Mouse (Mus musculus) ES-E14 (cell line): Measurements from ENCODE around the gene Sbsn. TPM values are rescaled to one million over a fixed set of nuclear protein-coding genes. Genes with fewer than 3 reads are reported as not detected.

Experiments
- DNase-seq: peaks from one replicate; pipeline ENCODE4 v3.0.0-alpha.2; 2013; ENCODE audit warnings: low read depth, low spot score
- H3K27ac ChIP-seq: 2 replicates; pipeline ENCODE4 v1.5.1; 2012; ENCODE audit warnings: low read depth, mild to moderate bottlenecking, low read length, moderate library complexity, mixed read lengths; ENCODE audit not compliant: poor library complexity, insufficient read depth, severe bottlenecking
- H3K36me3 ChIP-seq: 2 replicates; pipeline ENCODE4 v1.6.1; 2012; ENCODE audit warnings: mild to moderate bottlenecking, low read length, moderate library complexity, mixed read lengths; ENCODE audit not compliant: control insufficient read depth, poor library complexity, insufficient read depth, severe bottlenecking
- H3K4me1 ChIP-seq, 2 experiments: fragments of 150-350 bp in 1 of 2; sonication (generic) in 1 of 2; 2 replicates each; pipeline ENCODE4 v1.6.1; 2012; ENCODE audit warnings: low read length in 2 of 2, mild to moderate bottlenecking in 1 of 2, mixed read lengths in 1 of 2; ENCODE audit not compliant: control insufficient read depth in 2 of 2, insufficient read depth in 2 of 2, poor library complexity in 1 of 2
- H3K4me3 ChIP-seq, 2 experiments: fragments of 150-350 bp in 1 of 2; sonication (generic) in 1 of 2; 2 replicates each; pipeline ENCODE4 v1.5.1; 2012; ENCODE audit warnings: low read length in 2 of 2, low read depth in 1 of 2, mild to moderate bottlenecking in 1 of 2, mixed read lengths in 1 of 2; ENCODE audit not compliant: insufficient read depth in 1 of 2, poor library complexity in 1 of 2, severe bottlenecking in 1 of 2
- H3K9ac ChIP-seq: 2 replicates; pipeline ENCODE4 v1.6.1; 2012; ENCODE audit warnings: low read depth, mild to moderate bottlenecking, low read length, mixed read lengths; ENCODE audit not compliant: poor library complexity, insufficient read depth, severe bottlenecking
- H3K9me3 ChIP-seq: fragments of 150-350 bp; sonication (generic); 2 replicates; pipeline ENCODE4 v1.6.1; 2012; ENCODE audit warnings: low read depth, mild to moderate bottlenecking, low read length; ENCODE audit not compliant: control insufficient read depth, insufficient read depth
- CHD2 ChIP-seq: IDR thresholded peaks from 2 replicates; pipeline ENCODE4 v1.6.1; 2014; ENCODE audit warnings: mild to moderate bottlenecking, low read depth, low read length, inconsistent platforms
- HCFC1 ChIP-seq: IDR thresholded peaks from 2 replicates; pipeline ENCODE4 v1.6.1; 2012; ENCODE audit warnings: low read length, inconsistent platforms, borderline replicate concordance; ENCODE audit not compliant: insufficient read depth
- MAFK ChIP-seq: IDR thresholded peaks from 2 replicates; pipeline ENCODE4 v1.6.1; 2014; ENCODE audit warnings: mild to moderate bottlenecking, low read depth, low read length, inconsistent platforms; ENCODE audit not compliant: insufficient read depth
- ZC3H11A ChIP-seq: IDR thresholded peaks from 2 replicates; pipeline ENCODE4 v1.6.1; 2012; ENCODE audit warnings: low read depth, mild to moderate bottlenecking, inconsistent platforms, low read length, borderline replicate concordance
- ZNF384 ChIP-seq: IDR thresholded peaks from 2 replicates; pipeline ENCODE4 v1.6.1; 2012; ENCODE audit warnings: low read depth, low read length, inconsistent platforms
- in situ Hi-C, 2 experiments: fragments of 600-800 bp; cut with MboI; formaldehyde crosslinking; loops; one replicate each; pipeline ENCODE4 v1.15.1; 2025; ENCODE audit warnings: low sequenced_read_pairs in 2 of 2, inconsistent platforms in 1 of 2; ENCODE audit not compliant: unreplicated experiment in 2 of 2
- total RNA-seq: library from RNA; depleted of rRNA; stranded (reverse); fragments of 300-350 nt; gene quantifications from 2 replicates; pipeline ENCODE4 v1.2.3, GENCODE M21; 2012

Sbsn gene
- total RNA-seq, 1 experiment = 20.8 TPM

- Histone ChIP-seq H3K9me3 (no peaks in the 10 kb centered on the region), H3K36me3 (no peaks in the 10 kb centered on the region), H3K27ac (no peak overlapping the region), H3K9ac (no peak overlapping the region), H3K4me3 (no peak overlapping the region), H3K4me1 (peaks cover 0 to 18% of the 10 kb centered on the region in 2 experiments; a peak in 2 of 4 replicates)
- no peak for TF ChIP-seq HCFC1
- no peak for TF ChIP-seq ZC3H11A
- TF ChIP-seq CHD2 = no peak
- no peak for TF ChIP-seq ZNF384
- no peak for TF ChIP-seq MAFK
- in situ Hi-C loops = no loop called here
- no peak for DNase-seq
Measured at GRCm38 (mm10) chr7:30785721-30786546, 34.7 kb downstream of the Sbsn start.

GRCm38 (mm10) chr7:30787377-30788022, 36.2 kb downstream of the Sbsn start, which contains the start of gene Krtdap:
TSS of gene Krtdap (plus strand) at chr7:30787896.
- no peak for DNase-seq
- Histone ChIP-seq H3K4me1 (peaks cover 2 to 20% of the 10 kb centered on the region in 2 experiments; a peak in 3 of 4 replicates), H3K9ac (no peak within 1 kb of the TSS), H3K9me3 (no peaks in the 10 kb centered on the region), H3K4me3 (no peak within 1 kb of the TSS), H3K27ac (no peak within 1 kb of the TSS), H3K36me3 (no peaks in the 10 kb centered on the region)
- in situ Hi-C loops = no loop called here
- TF ChIP-seq HCFC1 = no peak
- TF ChIP-seq CHD2 = no peak
- no peak for TF ChIP-seq ZC3H11A
- TF ChIP-seq ZNF384 = no peak
- no peak for TF ChIP-seq MAFK

- no peak overlapping the region for H3K4me3 ChIP-seq
- no peak for TF ChIP-seq CHD2
- TF ChIP-seq MAFK = no peak
- no peak for TF ChIP-seq HCFC1
- no peak for TF ChIP-seq ZNF384
- TF ChIP-seq ZC3H11A = no peak
- no peaks in the 10 kb centered on the region for H3K36me3 ChIP-seq
- H3K4me1 ChIP-seq = peaks cover 2 to 21% of the 10 kb centered on the region in 2 experiments; a peak in 3 of 4 replicates
- H3K27ac ChIP-seq = no peak overlapping the region
- in situ Hi-C loops = no loop called here
- no peak overlapping the region for H3K9ac ChIP-seq
- no peaks in the 10 kb centered on the region for H3K9me3 ChIP-seq
- DNase-seq = no peak
Measured at GRCm38 (mm10) chr7:30790141-30790540, 38.9 kb downstream of the Sbsn start.

- Histone ChIP-seq H3K36me3 (no peaks in the 10 kb centered on the region), H3K4me3 (peak overlapping the region in 1 of 2 experiments; percentile 57; a peak in 2 of 4 replicates), H3K9ac (no peak overlapping the region), H3K27ac (no peak overlapping the region), H3K4me1 (peaks cover 2 to 9% of the 10 kb centered on the region in 2 experiments; a peak in 3 of 4 replicates), H3K9me3 (no peaks in the 10 kb centered on the region)
- TF ChIP-seq ZNF384 = no peak
- TF ChIP-seq CHD2 = no peak
- TF ChIP-seq MAFK = no peak
- no peak for TF ChIP-seq HCFC1
- TF ChIP-seq ZC3H11A = no peak
- in situ Hi-C loops = no loop called here
- no peak for DNase-seq
Measured at GRCm38 (mm10) chr7:30791921-30792320, 40.6 kb downstream of the Sbsn start.
